Mouse (Mus musculus) lung, adult 2 months (tissue): ENCODE data around the gene Prss16. TPM values are rescaled to one million over a fixed set of nuclear protein-coding genes. Genes with fewer than 3 reads are reported as not detected.
A peak's percentile ranks its signal among the peaks of the same experiment; 100 is the strongest.

ENCODE experiments used
- DNase-seq: peaks from one replicate; pipeline ENCODE4 v3.0.0; 2022
- H3K4me1 ChIP-seq: fragments of 200-500 bp; 2 replicates; pipeline ENCODE4 v1.6.1; 2011; ENCODE audit warnings: low read length; ENCODE audit not compliant: control insufficient read depth, insufficient read depth
- H3K4me3 ChIP-seq: fragments of 200-500 bp; replicated peaks from 2 replicates; pipeline ENCODE3; 2011; ENCODE audit warnings: low read depth, mild to moderate bottlenecking, control low read depth, low read length; ENCODE audit errors: extremely low read depth
- CTCF ChIP-seq: fragments of 200-500 bp; IDR thresholded peaks from 2 replicates; pipeline ENCODE4 v1.5.1; 2011; ENCODE audit warnings: mild to moderate bottlenecking, low read length, control low read depth; ENCODE audit not compliant: insufficient read depth
- POLR2A ChIP-seq: fragments of 200-500 bp; IDR thresholded peaks from 2 replicates; pipeline ENCODE4 v1.6.1; 2011; ENCODE audit warnings: low read depth, mild to moderate bottlenecking, control low read depth, low read length, borderline replicate concordance; ENCODE audit errors: extremely low read depth
- WGBS: fragments of 180-500 bp; shearing (Covaris S2); methylation state at CpG from one replicate; pipeline ENCODE4 v1.1.7; 2018; 5-methylcytosine and 5-hydroxymethylcytosine counted together
- polyA plus RNA-seq: library from polyadenylated mRNA; depleted of rRNA; stranded (reverse); fragments of >200 nt; gene quantifications from 2 replicates; pipeline ENCODE4 v1.2.3, GENCODE M21; 2012; rRNA removed

Gene Prss16
- polyA plus RNA-seq, 1 experiment = 0.33 TPM

GRCm38 (mm10) chr13:21974221-21974725, 35.3 kb downstream of the Prss16 start:
- Histone ChIP-seq H3K4me3 (peak overlapping the region; percentile 100), H3K4me1 (peaks cover 2% of the 10 kb centered on the region; the same call in 1 of the 2 replicates)
- peak; percentile 89 for DNase-seq
- peak; percentile 51 for TF ChIP-seq CTCF
- 0 out of 2 replicates have a peak, but pooled peaks have one; percentile 38 for TF ChIP-seq POLR2A
- under 1% methylated on average over 23 of the region's 23 CpGs for WGBS

DNA sequence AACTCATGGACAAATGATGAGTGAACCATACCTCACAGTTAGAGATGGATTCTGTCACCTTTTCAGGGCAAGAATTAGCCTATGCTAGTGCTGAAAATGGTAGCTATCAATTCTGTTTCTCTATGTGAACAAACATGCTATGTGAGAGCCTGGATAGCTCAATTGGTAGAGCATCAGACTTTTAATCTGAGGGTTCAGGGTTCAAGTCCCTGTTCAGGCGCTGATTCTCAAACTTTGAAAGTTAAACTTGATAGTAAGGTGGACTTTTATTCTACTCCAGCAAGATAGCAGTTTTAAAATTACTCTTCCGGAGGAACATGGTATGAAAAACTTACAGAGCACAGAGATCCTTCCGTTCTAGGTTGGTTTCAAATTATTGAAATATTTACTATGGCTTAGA, 37.9 kb downstream of the Prss16 start:
- Histone ChIP-seq H3K4me3 (no peak overlapping the region), H3K4me1 (peaks cover 2% of the 10 kb centered on the region; the same call in 1 of the 2 replicates)
- 51% methylated on average over 3 of the region's 3 CpGs for WGBS
- TF ChIP-seq POLR2A = no peak
- no peak for TF ChIP-seq CTCF
- no peak for DNase-seq

GRCm38 (mm10) chr13:21969816-21970215, 39.7 kb downstream of the Prss16 start:
- TF ChIP-seq CTCF = no peak
- no peak for TF ChIP-seq POLR2A
- Histone ChIP-seq H3K4me3 (no peak overlapping the region), H3K4me1 (peaks cover 2% of the 10 kb centered on the region; the same call in 1 of the 2 replicates)
- no peak for DNase-seq
- 22% methylated on average over 2 of the region's 2 CpGs for WGBS

DNA sequence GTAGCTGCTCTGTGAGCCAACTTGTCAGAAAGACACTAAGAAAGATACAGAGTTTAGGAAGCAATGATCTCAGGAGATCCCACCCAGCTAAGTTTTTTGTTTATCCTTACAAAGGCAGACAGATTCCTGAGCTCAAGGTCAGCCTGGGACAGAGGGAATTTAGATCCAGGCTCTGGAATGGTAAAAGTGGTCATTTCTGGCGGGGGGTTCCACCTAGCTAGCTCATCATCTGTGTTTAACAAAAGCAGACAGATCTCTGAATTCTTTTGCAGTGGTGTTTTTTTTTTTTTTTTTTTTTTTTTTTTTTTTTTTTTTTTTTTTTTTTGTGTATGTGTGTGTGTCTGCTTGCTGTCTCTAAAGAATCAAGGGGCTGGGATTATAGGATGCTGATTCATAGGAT, 40.3 kb downstream of the Prss16 start:
- TF ChIP-seq CTCF = no peak
- no peak for DNase-seq
- H3K4me1 ChIP-seq = peaks cover 2% of the 10 kb centered on the region; the same call in 1 of the 2 replicates
- H3K4me3 ChIP-seq = no peak overlapping the region
- 58% methylated on average over 1 of the region's 1 CpGs for WGBS

Other genes starting within 250 kb of the Prss16 start
- gene Hist1h1b, start 229.1 kb downstream of the Prss16 start, polyA plus RNA-seq = 0.41 and 0.57 TPM in 2 replicates
- gene Hist1h3i, start 226.4 kb downstream of the Prss16 start, polyA plus RNA-seq = 3.3 and 8.0 TPM in 2 replicates
- gene Hist1h2an, start 222.5 kb downstream of the Prss16 start, polyA plus RNA-seq = 1.1 and 1.4 TPM in 2 replicates
- not detected in 2 replicates for gene Hist1h2bp, start 222.3 kb downstream of the Prss16 start, polyA plus RNA-seq
- gene Hist1h2bq, start 199.5 kb downstream of the Prss16 start, polyA plus RNA-seq = 4.7 and 5.0 TPM in 2 replicates
- gene Hist1h2ao, start 199.3 kb downstream of the Prss16 start, polyA plus RNA-seq = not detected in 2 replicates
- gene Hist1h4m, start 198.0 kb downstream of the Prss16 start, polyA plus RNA-seq = 3.1 TPM in 1 of 2 replicates, not detected in the other
- gene Hist1h4n, start 177.5 kb downstream of the Prss16 start, polyA plus RNA-seq = 11.1 and 13.7 TPM in 2 replicates
- gene Hist1h2ap, start 176.2 kb downstream of the Prss16 start, polyA plus RNA-seq = 59.2 and 67.3 TPM in 2 replicates
- 3.3 and 6.1 TPM in 2 replicates for gene Hist1h2br, start 176.0 kb downstream of the Prss16 start, polyA plus RNA-seq
- 0.53 and 0.60 TPM in 2 replicates for gene Zfp184, start 64.6 kb downstream of the Prss16 start, polyA plus RNA-seq
- not detected in 2 replicates for gene Pom121l2, start 28.5 kb downstream of the Prss16 start, polyA plus RNA-seq
- 0.87 and 1.8 TPM in 2 replicates for gene Hist1h2ah, start 25.8 kb upstream of the Prss16 start, polyA plus RNA-seq
- gene Hist1h2bk, start 26.1 kb upstream of the Prss16 start, polyA plus RNA-seq = 0.74 and 3.1 TPM in 2 replicates
- gene Hist1h4i, start 31.6 kb upstream of the Prss16 start, polyA plus RNA-seq = 5.1 and 5.2 TPM in 2 replicates
- 0.54 and 1.1 TPM in 2 replicates for gene Hist1h2ag, start 33.2 kb upstream of the Prss16 start, polyA plus RNA-seq
- gene Hist1h2bj, start 33.5 kb upstream of the Prss16 start, polyA plus RNA-seq = 1.8 and 3.5 TPM in 2 replicates
- not detected in 2 replicates for gene Vmn1r188, start 74.7 kb upstream of the Prss16 start, polyA plus RNA-seq
- not detected in 2 replicates for gene Vmn1r189, start 96.1 kb upstream of the Prss16 start, polyA plus RNA-seq
- not detected in 2 replicates for gene Vmn1r191, start 174.2 kb upstream of the Prss16 start, polyA plus RNA-seq
- not detected in 2 replicates for gene Vmn1r192, start 181.4 kb upstream of the Prss16 start, polyA plus RNA-seq
- gene Vmn1r193, start 213.4 kb upstream of the Prss16 start, polyA plus RNA-seq = not detected in 2 replicates
- not detected in 2 replicates for gene Vmn1r194, start 234.5 kb upstream of the Prss16 start, polyA plus RNA-seq